Mouse (Mus musculus) heart, embryonic 15.5 days (tissue): ENCODE data around the gene Hsd17b11. TPM values are rescaled to one million over a fixed set of nuclear protein-coding genes. Genes with fewer than 3 reads are reported as not detected.

Experiments used
- microRNA-seq: library from miRNA; unstranded; fragments of <30 nt; microRNA quantifications from one replicate; pipeline ENCODE4, GENCODE M21; 2016
- polyA plus RNA-seq: library from polyadenylated mRNA; unstranded; fragments of >200 nt; fragmentation: Nextera tagmentation; extraction: Ambion mirVana; gene quantifications from 2 replicates; pipeline ENCODE4 v1.2.1, GENCODE M21; 2015

The Hsd17b11 gene
- polyA plus RNA-seq, 1 experiment from 2014 or later, result 4.1 TPM

Small RNAs within 50 kb of the gene (microRNA-seq; reads per million reads assigned to microRNA genes)
- gene Mir5619, result 1.9 reads per million

Other genes with a start within 250 kb of the Hsd17b11 start
- gene Klhl8, start 110.7 kb downstream of the Hsd17b11 start, polyA plus RNA-seq, result 11.4 and 13.2 TPM in 2 replicates
- gene Hsd17b13, start 44.5 kb downstream of the Hsd17b11 start, polyA plus RNA-seq, result 0.38 TPM in 1 of 2 replicates, not detected in the other
- gene Nudt9, start 24.4 kb upstream of the Hsd17b11 start, polyA plus RNA-seq, result 49.9 and 50.2 TPM in 2 replicates
- gene Gm17660, start 55.7 kb upstream of the Hsd17b11 start, polyA plus RNA-seq, result 0.35 TPM in 1 of 2 replicates, not detected in the other
- 113 and 115 TPM in 2 replicates for gene Sparcl1, start 91.8 kb upstream of the Hsd17b11 start, polyA plus RNA-seq
- not detected in 2 replicates for gene Dspp, start 148.8 kb upstream of the Hsd17b11 start, polyA plus RNA-seq
- 0.05 and 0.09 TPM in 2 replicates for gene Dmp1, start 180.7 kb upstream of the Hsd17b11 start, polyA plus RNA-seq